Mouse (Mus musculus) urinary bladder, adult 2 months (tissue): ENCODE data around the gene Dcn. TPM values are rescaled to one million over a fixed set of nuclear protein-coding genes. Genes with fewer than 3 reads are reported as not detected.

ENCODE experiments used
- DNase-seq: peaks from one replicate; pipeline ENCODE4 v3.0.0; 2022; ENCODE audit warnings: low spot score
- polyA plus RNA-seq: library from polyadenylated mRNA; depleted of rRNA; stranded (reverse); fragments of >200 nt; gene quantifications from 2 replicates; pipeline ENCODE4 v1.2.3, GENCODE M21; 2012; rRNA removed

Dcn gene
- polyA plus RNA-seq, 1 experiment = 3,693 TPM

DNA sequence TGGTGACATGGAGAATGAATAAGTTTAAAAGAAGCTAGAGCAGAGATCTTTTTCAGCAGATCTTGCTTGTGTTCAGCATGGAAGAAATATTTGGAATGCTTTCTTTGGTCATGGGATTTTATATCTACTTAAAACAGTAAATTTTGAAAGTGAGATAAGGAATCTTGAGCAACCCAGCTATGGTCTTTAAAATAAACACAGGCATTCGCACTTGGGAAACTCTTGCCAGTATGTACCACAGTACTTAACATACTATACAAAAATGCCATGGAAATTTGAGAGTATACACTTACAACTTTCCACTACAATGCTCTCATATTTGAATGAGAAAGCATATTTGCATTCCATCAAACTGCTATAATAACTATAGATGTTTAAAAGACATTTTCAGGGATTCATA, 68.3 kb downstream of the Dcn start:
- DNase-seq = no peak

DNA sequence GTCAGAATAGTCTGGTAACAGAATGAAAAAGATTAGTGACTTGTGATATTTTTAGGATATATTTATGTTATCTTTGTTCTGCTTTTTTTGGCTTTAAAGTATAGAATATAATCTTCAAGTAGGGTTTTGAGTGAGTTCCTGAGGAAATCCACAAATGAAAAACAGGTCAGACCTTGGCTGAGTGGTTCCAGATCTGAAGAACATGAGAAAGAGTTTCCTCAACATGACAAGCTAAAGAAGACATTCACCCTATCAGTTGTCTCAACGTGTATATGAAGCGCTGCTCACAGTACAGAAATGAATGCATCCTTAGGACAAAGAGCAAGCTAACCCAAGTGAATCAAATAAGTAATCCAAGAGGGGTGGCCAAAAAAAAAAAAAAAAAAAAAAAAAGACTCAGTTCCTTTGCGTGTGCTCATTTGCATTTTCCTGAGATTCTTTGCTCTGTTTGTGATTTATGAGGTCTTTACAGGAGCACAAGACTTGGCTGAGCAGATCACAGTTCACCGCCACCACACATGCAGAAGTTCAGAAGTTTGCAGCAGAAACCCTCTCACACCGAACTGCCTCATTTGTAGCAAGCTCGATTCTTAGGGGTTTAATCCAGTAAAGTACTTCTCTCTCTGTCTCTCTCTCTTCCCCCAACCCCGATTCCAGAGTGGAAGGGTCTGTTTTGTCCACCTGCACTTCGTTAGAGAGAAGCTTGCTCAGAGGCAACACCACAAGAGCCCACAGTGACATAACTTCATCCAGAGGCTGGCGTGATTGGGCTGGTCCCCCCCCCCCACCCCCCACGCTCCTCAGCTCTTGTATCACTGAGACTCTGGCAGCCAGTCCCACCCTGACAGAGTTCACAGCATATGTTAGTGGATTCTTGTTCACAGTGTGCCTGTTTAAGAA, 85.8 kb downstream of the Dcn start, which contains the start of gene Lum:
Lum (plus strand) TSS at position 172 of the 900 bp plus-strand sequence.
- DNase-seq = no peak

DNA sequence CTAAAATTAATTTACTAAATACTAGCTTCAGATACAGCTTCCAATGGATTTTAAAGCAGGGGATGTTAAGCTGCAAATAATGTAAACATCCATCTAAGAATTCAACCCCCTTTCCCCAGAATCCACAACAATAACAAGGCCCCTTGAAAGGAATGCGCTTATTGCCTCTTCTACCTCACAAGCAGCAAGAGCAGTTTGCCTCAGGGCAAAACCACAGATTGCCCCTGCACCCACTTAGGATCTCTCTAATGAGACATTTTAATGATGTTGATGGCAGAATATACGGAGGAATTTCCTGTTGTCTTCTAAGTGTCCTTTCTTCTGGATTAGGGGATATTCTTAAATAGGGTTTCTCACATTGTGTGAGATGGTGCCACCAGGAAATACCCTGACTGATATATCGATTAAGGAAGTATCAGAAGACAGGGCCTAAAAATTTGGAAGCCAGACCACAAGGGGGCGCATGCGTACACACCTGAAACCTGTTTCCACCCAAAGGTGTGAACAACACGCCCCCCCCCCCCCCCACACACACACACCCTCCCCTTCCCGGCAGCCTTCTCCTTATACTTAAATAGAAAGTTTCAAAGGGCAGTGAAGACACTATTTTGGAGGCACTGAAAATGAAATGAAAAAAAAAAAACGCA, 88.2 kb downstream of the Dcn start:
- DNase-seq = no peak

Other genes starting within 250 kb of the Dcn start
- gene Lum, start 85.5 kb downstream of the Dcn start, polyA plus RNA-seq = 387 and 481 TPM in 2 replicates
- gene Kera, start 127.3 kb downstream of the Dcn start, polyA plus RNA-seq = 0.22 and 0.48 TPM in 2 replicates
- gene Epyc, start 164.5 kb downstream of the Dcn start, polyA plus RNA-seq = 0.50 and 0.83 TPM in 2 replicates
- gene Ccer1, start 213.4 kb downstream of the Dcn start, polyA plus RNA-seq = not detected in 2 replicates
- gene C030005K15Rik, start 247.1 kb downstream of the Dcn start, polyA plus RNA-seq = not detected in 2 replicates